Mouse (Mus musculus): ENCODE data around the gene Tbc1d22b.

The Tbc1d22b gene

DNA sequence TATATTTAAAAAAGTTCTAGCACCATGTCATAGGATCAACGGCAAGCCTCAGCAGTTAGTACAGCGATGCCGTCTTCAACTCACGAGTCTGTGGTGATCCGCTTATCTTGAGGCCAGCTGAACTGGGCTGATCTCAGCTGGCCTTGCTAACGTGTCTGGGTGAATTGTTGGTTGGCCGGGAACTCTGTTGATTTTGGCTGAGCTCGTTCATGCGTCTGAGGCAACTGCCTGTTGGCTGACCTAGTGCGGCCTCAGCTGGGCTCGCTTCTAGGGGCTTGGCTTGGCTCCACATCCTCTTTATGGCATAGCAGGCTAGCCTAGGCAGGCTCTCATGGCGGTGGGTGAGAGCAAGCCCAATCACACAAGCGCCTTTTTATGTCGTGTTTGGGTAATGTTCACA, 8.2 kb upstream of the Tbc1d22b start:
- peak; percentile 5 for DNase-seq (ENCODE audit: low read depth, low spot score)

DNA sequence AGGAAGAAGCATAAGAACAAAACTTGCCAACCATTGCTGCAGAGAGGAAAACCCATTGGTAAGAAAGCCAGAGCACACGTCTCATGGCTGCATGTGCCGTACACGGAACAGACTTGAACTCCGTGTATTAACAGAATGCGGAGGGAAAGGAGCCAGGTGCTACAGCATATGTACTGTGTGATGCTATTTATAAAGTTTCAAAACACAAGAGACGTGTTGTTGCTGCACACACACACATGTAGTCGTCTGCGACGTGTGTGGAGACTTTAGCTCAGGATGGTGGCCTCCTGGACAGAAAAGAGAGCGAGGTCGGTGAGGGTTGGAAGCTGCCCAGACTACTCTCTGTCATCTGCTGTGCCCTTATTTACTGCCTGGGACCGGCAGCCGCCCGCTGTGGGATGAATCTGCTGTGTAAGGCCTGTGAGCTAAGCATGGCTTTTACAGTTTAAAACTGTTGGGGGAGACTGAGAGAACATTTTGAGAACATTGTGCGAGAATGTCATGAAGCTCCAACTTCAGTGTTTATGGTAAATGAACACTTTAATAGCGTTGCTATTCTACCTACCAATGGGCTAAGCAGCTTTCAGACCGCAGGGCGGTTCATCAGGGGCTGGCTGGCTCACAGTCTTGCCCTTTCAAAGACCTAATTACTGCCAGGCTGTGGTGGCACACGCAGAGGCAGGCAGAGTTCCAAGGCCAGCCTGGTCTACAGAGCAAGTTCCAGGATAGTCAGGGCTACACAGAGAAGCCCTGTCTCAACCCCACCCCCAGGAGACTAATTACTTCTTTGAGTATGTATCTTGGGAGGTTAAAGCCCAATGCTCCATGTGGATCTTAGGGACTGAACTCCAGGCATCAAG, 6.5 kb upstream of the Tbc1d22b start:
- no peak for DNase-seq (ENCODE audit: low read depth, low spot score)

DNA sequence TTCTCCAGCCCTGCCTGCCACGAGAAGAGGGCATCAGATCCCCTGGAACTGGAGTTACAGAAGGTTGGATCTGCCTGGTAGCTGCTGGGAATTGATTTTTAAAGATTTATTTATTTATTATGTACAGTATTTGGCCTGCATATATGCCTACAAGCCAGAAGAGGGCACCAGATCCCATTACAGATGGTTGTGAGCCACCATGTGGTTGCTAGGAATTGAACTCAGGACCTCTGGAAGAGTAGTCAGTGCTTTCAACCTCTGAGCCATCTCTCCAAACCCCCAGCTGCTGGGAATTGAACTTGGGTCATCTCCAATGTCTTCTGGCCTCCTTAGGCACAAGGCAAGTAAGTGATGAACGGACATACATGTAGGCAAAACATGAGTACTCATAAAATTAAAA, 5.5 kb upstream of the Tbc1d22b start:
- no peak for DNase-seq (ENCODE audit: low read depth, low spot score)

DNA sequence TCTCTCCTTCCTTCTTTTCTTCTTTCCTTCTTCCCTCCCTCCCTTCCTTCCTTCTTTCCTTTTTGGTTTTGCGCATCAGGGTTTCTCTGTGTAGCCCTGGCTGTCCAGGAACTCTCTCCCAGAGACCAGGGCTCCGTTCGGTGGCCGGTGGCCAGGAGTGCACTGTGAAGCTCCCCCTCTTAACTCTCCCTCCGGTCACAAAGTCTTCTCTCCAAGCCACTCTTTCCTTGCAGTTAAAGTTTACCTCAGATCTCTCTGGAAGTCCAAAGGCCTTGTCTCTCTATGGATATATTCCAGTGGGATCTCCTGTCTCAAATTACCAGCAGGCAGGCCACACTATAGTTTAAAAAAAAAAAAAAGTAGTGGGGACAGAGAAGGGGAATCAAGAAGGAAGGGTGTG, 4.3 kb upstream of the Tbc1d22b start:
- DNase-seq (ENCODE audit: low read depth, low spot score): no peak

DNA sequence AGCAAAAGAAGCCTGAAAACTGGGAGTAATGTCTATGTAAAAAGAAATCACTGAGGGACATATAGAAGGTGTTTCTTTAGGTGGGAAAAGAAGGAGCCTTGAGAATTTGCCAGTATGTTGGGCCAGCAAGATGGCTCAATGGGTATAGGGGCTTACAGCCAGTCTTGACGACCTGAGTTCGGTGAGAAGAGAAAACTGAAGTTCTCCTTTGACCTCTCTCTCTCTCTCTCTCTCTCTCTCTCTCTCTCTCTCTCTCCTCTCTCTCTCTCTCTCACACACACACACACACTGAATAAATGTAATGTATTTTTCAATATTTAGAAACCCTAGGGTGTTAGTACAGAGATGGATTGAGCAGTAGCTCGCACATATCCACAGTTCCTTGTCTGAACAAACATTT, 1.1 kb upstream of the Tbc1d22b start:
- DNase-seq (ENCODE audit: low read depth, low spot score): no peak

DNA sequence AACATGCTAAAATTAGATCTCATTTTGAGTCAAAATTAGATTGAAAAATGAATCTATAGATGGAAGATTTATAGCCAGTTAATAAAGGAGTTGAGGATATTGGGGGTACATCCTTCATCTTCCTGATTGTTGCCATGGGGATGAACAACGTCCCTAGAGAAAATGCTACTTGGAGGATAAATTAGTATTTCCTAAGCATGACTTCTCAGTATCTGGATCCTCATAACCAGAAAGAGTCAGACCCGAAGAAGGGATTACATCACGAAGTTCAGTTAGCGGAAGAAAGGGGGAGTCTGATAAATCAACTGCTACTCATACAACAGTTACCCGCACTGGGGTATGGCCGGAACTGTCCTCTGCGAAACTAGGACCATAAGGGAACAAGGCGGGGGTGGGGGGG, 591 bp upstream of the Tbc1d22b start:
- no peak for DNase-seq (ENCODE audit: low read depth, low spot score)

DNA sequence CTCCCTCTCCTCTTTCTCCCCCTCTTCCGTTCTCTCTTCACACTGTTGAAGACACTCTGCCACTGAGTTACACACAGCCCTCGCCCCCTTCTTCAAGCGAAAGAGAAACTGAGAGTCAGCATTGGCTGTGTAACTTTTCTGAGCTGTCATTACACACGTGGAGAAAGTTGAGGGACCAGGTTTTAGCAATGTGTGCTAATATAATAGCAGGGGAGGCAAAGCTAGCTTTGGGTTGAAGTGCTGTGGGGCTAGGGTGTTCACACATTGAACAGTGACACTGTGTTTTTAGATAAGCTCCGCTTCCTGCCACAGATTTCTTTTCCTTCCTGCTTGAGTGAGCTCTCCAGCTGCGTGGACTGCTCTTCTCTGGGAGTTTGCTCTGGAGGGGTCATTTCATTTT, 1.4 kb downstream of the Tbc1d22b start:
- DNase-seq (ENCODE audit: low read depth, low spot score): no peak

DNA sequence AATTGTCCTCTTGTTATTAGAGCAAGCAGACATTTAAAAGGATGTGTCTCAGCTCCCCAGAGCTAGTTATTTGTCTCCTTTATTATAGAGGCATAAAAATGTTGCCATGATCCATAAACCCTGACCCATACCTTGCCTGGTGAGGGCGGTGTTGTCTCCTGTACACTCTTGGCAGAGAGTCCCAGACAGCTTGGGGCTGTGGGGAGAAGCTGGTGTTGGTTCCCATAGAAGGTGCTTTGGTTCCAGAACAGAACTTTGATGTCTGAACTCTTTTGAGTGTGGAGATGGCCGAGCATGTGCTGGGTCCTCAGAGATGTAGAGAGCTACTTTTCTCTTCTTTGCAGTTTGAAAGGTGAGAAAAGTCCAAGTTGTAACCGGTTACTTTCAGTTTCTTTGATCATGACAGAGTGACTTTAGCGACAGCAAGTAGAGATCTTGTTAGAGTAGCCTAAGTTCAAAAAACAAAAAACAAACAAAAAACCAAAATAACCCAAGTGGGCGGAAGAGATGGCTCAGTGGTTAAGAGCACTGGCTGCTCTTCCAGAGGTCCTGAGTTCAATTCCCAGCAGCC, 2.7 kb downstream of the Tbc1d22b start, which contains the start of gene Tmem217:
Gene Tmem217 (minus strand): TSS at position 224 of the 571 bp plus-strand sequence.
- DNase-seq (ENCODE audit: low read depth, low spot score): no peak

DNA sequence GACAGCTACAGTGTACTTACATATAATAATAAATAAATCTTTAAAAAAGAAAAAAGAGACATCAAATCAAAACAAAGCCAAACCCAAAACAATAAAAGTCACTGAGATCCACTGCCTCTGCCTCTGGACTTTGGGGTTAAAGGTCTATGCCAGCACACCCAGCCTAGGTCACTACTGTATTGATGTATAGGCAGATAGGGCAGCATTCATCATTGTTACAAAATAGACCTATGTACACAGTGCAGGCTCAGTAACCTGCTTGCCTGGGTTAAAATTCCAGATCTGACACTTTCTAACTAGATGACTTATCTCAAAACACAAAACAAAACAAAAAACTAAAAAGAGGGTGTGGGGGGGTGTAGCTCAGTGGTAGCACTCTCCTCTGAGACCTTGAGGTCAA, 4.6 kb downstream of the Tbc1d22b start:
- no peak for DNase-seq (ENCODE audit: low read depth, low spot score)

DNA sequence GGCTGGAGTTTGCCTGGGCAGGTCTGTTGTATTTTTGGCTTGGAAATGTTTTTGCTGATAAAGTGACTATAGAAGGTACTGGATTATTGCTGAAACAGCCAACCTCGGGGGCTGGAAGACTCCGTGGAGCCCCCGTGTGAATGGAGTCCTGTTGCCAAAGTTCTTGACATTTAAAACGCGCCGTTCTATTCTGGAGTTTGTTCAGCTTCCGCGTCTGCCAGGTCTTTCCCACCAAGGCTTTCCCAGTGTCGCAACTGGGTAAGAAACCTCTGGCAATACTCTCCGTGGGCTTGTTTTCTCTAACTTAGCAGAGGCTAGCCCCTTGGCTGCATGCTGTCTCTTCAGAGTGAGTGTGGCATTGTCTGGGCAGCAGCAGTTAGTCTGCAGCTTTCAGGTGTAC, 6.9 kb downstream of the Tbc1d22b start:
- DNase-seq (ENCODE audit: low read depth, low spot score): no peak

DNA sequence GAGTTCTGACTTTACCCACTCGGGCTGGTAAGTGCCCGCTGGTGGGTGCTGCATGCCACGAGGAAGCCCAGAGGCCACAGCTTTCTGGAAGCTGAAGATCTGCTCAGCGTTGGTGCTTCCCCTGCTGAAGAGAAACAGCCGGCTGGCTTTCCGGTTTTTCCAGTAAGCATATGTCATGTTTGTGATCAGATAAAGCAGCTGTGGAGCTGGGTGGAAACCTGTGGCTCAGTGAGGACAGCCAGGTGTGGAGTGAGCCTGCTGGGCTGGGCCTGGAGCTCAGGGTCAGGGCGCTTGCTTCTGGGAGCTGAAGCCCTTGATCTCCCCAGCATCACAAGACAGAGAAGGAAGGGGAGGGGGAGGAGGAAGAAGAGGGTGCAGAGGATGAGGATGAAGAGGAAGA, 7.3 kb downstream of the Tbc1d22b start:
- no peak for DNase-seq (ENCODE audit: low read depth, low spot score)

DNA sequence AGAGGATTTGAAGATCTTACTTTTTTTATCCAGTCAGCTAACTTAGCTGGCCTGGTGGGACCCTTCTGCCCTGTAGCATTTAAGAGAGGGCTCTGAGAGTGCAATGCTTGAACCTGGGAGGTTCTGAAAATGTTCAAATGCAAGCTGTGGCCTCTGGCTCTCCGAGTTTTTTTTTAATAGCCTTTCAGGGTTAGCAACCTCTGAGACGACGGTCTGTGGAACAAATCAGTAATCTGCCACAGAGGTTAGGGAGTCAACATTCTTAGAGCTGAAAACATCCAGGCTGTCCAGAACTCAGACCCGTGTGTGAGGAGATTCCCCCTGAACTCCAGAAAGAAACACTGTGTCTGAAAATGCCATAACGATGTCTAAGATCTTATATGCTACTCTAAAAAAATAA, 8.9 kb downstream of the Tbc1d22b start:
- DNase-seq (ENCODE audit: low read depth, low spot score): no peak

DNA sequence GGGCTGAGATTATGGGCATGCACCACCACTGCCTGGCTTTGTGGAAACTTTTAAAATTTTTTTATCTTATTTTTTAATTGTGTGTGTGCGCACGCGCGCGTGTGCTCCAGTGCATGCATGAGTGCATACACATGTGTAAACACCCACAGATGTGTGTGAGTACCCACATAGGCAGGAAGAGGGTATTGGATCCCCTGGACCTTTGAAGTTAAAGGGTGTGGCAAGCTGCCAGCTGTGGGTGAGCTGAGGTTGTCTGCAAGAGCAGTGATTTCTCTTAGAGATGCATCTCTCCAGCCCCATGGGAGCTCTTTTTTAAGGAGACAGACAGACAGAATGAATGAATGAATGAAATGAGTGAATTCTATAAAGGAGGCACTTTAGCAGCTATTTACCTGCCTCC, 15.9 kb downstream of the Tbc1d22b start:
- DNase-seq (ENCODE audit: low read depth, low spot score): no peak

DNA sequence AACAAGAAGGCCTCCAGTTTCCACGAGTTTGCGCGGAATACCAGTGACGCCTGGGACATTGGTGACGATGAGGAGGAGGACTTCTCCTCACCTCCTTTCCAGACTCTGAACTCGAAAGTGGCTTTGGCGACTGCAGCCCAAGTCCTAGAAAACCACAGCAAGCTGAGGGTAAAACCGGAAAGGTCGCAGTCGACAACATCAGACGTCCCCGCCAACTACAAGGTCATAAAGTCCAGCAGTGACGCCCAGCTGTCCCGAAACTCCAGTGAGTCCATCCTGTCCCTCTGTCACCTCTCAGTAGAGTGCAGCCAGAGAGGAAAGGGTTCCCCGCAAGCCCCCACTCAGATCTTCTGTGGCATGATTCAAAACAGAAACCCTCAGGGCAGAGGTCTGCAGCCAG, 18.9 kb downstream of the Tbc1d22b start:
- DNase-seq (ENCODE audit: low read depth, low spot score): no peak

DNA sequence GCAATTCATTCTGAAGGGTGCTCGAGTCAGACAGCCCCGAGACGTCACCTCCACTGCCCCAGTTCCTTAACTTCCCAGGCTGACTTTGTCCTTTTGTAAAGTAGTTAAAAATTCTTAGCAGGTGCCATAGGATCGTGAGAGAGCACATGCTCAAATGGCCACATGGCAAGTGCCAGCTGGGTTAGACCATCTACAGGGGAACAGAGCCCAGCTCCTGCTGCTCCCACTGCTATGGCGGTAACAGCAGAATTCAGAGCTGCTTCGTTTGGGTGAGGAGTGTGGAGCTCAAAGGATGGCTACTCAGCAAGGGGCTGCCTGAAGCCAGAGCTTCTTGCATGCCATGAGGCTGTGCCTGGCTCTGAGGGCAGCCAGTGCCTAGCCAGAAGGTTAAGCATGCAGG, 20.2 kb downstream of the Tbc1d22b start:
- DNase-seq (ENCODE audit: low read depth, low spot score): no peak

DNA sequence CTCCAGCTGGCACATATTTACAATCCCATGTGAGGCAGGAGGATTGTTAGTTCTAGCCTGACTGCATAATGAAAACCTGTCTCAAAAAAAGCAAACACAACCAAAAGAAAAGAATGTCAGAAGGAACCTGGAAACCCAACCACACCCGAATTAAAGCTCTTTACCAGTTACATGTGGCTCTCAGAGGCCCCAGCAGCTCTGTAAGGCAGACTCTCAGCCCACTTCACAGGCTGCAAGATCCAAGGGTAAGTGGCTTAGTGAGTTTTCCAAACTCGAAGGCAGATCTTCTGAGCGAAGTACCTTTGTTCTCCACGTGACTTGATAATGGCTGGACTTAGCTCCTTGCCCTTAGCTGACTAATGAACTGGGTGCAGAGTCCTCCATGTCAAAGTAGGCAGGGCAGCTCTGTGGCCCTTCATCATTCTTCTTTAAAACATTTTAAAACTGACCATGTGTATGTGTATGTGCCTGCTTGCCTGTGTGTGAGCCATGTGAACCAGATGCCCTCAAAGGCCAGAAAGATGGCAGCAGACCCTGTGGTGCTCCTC, 30.1 kb downstream of the Tbc1d22b start:
- no peak for DNase-seq (ENCODE audit: low read depth, low spot score)

DNA sequence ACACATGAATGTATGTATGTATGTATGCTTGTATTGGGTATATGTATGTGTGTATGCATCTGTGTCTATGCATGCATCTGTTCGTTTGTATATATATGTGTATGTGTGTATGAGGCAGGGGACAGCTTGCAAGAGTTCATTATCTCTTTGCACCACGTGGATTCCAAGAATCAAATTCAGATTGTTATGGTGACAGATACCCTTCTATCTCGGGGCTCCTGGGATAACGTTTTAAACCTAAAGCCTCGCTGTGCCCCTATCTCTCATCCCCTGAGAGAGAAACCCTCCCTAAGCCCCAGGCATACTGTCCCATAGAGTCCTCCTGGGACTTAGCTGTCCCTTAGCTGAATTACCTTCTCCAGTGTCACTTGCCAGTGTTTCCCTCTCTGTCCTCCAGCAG, 34.0 kb downstream of the Tbc1d22b start:
- DNase-seq (ENCODE audit: low read depth, low spot score): no peak

DNA sequence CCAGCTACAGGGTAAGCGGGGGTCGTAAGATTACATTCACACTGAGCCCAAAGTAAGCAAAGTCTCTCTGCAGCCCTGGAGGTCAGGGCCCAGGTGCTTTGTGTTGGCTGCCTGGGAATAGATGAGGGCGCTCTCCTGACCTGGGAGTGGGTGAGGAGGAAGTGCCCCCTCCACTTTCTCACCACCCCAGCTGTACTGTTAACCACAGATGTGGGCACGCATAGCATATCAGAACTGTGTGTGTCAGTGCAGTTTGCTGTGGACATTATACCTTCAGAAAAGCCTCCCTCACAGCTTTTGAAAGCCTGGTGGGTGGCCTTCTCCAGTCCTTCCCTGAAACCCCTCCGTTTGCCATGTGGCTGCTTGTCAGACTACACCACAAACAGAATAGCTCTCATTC, 34.7 kb downstream of the Tbc1d22b start:
- no peak for DNase-seq (ENCODE audit: low read depth, low spot score)

DNA sequence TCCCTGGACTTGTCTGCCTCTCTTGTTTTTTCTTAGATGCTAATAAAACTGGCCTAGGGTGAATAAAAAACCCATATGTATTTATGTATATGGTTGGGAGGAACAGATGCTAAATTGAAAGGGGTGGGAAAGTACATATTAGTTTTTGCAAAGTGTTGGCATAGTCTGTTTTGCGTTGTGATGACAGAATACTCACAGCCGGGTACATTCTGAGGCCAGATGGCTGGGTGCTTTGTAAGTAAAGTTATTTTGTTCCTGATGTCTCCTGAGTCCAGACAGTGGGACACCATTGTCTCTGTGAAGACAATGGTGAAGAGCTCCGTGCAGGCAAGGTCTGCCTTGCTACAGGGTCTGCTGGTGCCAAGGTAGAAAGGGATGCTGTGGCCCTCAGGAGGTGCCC, 35.2 kb downstream of the Tbc1d22b start:
- DNase-seq (ENCODE audit: low read depth, low spot score): no peak

DNA sequence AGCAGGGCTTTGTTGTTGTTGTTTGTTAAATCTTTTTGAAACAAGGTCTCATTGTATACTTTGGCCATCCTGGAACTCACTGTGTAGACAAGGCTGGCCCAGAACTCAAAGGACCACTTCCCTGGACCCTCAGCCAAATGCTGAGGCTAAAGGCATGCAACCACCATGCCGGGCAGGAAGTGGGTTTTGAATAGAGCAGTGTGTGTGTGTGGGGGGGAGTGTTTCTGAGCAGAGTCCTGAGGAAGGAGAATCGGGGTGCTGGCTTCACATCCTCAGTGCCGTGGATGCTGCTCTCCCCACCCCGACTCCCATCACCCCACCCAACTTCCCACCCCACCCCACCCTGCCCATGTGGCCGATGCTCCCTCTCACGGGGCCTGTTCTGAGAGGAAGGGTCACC, 35.9 kb downstream of the Tbc1d22b start:
- no peak for DNase-seq (ENCODE audit: low read depth, low spot score)

DNA sequence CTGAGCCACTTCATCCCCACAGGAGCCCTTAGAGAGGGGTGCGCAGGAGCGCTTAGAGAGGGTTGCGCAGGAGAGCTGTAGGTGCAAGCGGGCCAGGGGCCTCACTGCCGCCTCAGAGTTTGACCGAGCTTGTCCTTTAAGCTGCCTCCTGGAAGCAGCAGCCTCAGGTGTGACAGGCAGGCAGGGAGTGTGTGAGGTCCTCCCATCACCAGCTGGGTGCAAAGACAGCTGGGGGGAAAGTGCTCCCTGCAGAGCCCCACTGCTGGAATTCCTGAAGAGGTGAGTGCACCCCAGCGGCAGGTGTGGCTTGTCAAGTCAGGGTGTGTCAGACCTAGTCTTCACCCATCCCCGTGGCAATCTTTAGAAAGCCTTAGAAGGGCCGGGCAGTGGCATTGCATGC, 37.3 kb downstream of the Tbc1d22b start:
- no peak for DNase-seq (ENCODE audit: low read depth, low spot score)

DNA sequence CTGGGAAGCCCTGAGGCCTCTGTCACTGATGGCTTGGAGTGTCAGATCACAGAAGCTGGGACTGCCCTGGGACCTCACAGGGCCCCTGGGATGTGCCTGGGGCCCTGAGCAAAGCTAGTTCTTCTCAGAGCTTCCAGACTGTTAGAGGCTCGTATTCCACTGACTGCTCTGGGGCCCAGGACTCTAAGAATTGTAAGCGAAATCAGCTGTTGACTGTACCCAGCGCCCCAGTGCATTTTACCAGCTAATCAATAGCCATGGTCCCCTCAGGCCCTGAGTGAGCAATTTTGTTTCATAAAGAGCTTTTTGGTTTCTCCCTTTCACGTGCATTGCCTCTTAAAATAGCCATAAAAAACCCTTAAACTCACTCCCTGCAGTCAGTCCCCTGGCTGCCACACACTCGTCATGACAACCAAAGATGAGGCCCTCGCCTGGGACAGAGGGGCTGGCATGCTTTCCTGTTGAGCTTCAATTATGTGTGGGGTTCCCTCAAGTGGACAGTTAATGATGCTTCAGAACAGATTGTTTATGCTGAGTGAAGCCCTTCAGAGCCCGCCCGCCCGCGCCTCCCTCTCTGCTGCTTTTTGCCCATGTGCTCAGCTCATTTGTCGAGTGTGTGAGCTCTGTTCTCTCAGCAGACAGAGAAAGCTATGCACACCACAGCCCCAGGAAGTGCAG, 39.8 kb downstream of the Tbc1d22b start:
- DNase-seq (ENCODE audit: low read depth, low spot score): peak; percentile 16

Data from retina, postnatal 7 days (tissue).